Mouse (Mus musculus): Measurements from ENCODE around the gene Rmnd5a. TPM values are rescaled to one million over a fixed set of nuclear protein-coding genes. Genes with fewer than 3 reads are reported as not detected.

The Rmnd5a gene
- polyA plus RNA-seq, 1 experiment from 2014 or later: 10.6 TPM

DNA sequence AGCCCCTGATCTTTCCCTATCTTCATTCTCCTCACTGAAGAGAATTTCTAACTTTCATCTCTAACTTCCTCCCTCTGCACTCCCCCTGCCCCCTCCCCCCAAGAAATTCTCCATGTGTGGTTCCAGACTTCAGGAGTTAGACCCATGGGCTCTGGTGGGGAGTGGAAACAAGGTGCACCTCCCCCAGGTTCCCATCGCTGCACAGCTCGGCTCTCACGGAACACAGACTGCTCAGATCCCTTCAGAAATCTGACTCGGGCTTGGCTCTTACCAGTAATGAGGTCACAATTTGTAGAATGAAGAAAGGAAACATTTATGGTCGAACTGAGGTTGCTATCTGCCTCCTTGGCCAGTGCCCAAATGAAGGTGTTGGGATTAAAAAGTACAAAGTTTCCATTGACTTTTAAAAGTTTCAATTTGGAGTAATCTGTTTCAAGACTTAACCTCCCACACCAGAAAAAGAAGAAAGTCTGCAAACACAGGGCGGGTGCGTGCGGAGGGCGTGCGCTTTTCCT is 79.2 kb downstream of the Rmnd5a start:
- no peak overlapping the region for H3K4me2 ChIP-seq

DNA sequence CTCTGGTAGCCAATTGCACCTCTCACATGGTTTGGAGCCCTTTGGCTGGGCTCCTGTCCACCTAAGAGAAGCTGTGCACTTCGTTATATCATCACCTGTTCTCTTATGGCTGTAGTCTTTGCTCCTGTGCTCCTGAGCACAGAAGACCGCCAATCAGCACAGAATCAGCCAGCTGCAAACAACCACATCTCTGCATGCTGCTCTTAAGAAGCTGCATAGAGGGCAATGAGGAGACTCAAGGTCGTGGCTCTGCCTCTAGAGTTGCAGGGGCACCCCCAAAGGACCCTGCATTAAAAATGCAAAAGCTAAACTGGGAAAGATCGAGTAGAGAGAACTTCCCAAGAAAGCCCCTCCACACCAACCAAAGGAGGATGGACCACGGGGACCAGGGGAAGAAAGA is 79.7 kb downstream of the Rmnd5a start:
- Histone ChIP-seq H3K4me1 (no peaks in the 10 kb centered on the region), H3K27ac (no peak overlapping the region), H3K4me3 (no peak overlapping the region), H3K4me2 (no peak overlapping the region), H3K9ac (no peak overlapping the region), H3K36me3 (no peaks in the 10 kb centered on the region), H3K9me3 (no peaks in the 10 kb centered on the region), H3K27me3 (no peaks in the 10 kb centered on the region)
- 57% methylated on average over 5 of the region's 5 CpGs for WGBS
- no peak for ATAC-seq (ENCODE audit: insufficient number of reproducible peaks, insufficient read depth, low FRiP score, low TSS enrichment, low read depth)

More for the DNA sequence above, 79.2 kb downstream of the Rmnd5a start:
- Histone ChIP-seq H3K27ac (no peak overlapping the region), H3K9me3 (no peaks in the 10 kb centered on the region), H3K4me1 (no peaks in the 10 kb centered on the region), H3K27me3 (no peaks in the 10 kb centered on the region), H3K9ac (no peak overlapping the region), H3K36me3 (no peaks in the 10 kb centered on the region), H3K4me3 (no peak overlapping the region)
- WGBS: 74% methylated on average over 10 of the region's 10 CpGs
- no peak for ATAC-seq (ENCODE audit: insufficient number of reproducible peaks, insufficient read depth, low FRiP score, low TSS enrichment, low read depth)

DNA sequence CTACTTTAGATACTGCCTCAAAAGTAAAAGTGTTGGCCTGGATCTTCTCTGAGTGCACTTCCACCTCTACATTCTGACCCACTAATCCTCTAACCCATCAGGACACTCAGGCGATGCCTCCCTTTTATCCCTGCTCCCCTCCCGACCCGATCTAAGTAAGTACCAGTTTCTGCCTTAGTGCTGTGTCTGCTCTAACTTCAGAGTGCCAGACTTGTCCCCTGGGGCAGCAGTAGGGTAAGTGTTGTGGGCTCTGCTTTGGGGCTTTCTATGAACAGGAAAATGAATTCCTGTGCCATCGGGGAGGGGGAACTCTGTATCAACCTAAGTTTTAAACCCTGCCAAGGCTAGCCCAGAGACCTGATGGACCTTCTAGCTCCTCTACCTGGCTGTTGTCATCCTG is 80.2 kb downstream of the Rmnd5a start:
- 68% methylated on average over 4 of the region's 4 CpGs for WGBS
- Histone ChIP-seq H3K27ac (no peak overlapping the region), H3K36me3 (no peaks in the 10 kb centered on the region), H3K4me2 (no peak overlapping the region), H3K9ac (no peak overlapping the region), H3K9me3 (no peaks in the 10 kb centered on the region), H3K4me1 (no peaks in the 10 kb centered on the region), H3K27me3 (no peaks in the 10 kb centered on the region), H3K4me3 (no peak overlapping the region)
- ATAC-seq (ENCODE audit: insufficient number of reproducible peaks, insufficient read depth, low FRiP score, low TSS enrichment, low read depth): no peak

DNA sequence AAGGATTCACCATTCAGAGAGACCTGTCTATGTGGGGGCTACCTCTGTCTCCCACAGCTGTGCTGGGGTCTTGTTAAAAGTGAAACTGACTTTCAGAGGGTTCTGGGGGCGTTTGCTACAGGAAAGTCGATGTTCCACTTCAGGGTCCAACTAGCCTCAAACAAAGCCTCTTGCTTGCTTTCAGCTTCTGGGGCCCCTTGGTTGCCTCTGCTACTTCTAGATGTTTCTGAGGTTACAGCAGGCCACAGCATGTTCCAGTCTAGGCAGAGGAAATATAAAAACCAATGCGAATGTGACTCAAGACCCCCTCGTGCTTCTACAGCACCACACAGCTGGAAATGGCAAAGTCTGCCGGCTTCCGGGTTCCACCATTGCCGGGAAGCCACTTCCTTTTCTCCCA is 82.9 kb downstream of the Rmnd5a start:
- H3K4me1 ChIP-seq: no peaks in the 10 kb centered on the region
- ATAC-seq (ENCODE audit: insufficient number of reproducible peaks, insufficient read depth, low FRiP score, low TSS enrichment, low read depth): no peak
- no peak overlapping the region for H3K4me3 ChIP-seq
- H3K9me3 ChIP-seq: no peaks in the 10 kb centered on the region
- H3K9ac ChIP-seq: no peak overlapping the region
- no peaks in the 10 kb centered on the region for H3K27me3 ChIP-seq
- no peak overlapping the region for H3K27ac ChIP-seq
- no peaks in the 10 kb centered on the region for H3K36me3 ChIP-seq
- H3K4me2 ChIP-seq: no peak overlapping the region
- 87% methylated on average over 7 of the region's 7 CpGs for WGBS

DNA sequence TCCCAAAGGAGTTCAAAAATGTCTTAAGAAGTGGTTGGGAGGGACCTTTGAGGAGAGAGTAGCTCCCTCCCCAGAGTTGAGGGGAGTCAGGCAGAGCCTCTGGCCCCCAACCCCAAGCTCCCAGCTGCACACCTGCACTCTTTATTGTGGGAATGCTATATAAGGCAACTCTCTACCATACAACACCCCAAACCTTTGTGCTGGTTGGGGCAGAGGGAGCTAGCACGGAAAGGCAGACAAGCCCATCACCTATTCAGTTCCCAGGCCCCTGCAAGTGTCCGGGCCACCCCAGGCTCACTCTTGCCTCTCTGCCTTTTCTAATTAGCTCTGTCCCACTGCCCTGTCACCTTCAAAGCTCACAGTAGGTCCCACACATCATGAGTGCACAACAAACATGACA is 86.7 kb downstream of the Rmnd5a start:
- no peak overlapping the region for H3K9ac ChIP-seq
- ATAC-seq (ENCODE audit: insufficient number of reproducible peaks, insufficient read depth, low FRiP score, low TSS enrichment, low read depth): no peak
- H3K9me3 ChIP-seq: no peaks in the 10 kb centered on the region
- H3K27me3 ChIP-seq: no peaks in the 10 kb centered on the region
- no peak overlapping the region for H3K4me3 ChIP-seq
- no peak overlapping the region for H3K27ac ChIP-seq
- H3K36me3 ChIP-seq: no peaks in the 10 kb centered on the region
- no peaks in the 10 kb centered on the region for H3K4me1 ChIP-seq
- WGBS: 75% methylated on average over 2 of the region's 2 CpGs
- H3K4me2 ChIP-seq: no peak overlapping the region

DNA sequence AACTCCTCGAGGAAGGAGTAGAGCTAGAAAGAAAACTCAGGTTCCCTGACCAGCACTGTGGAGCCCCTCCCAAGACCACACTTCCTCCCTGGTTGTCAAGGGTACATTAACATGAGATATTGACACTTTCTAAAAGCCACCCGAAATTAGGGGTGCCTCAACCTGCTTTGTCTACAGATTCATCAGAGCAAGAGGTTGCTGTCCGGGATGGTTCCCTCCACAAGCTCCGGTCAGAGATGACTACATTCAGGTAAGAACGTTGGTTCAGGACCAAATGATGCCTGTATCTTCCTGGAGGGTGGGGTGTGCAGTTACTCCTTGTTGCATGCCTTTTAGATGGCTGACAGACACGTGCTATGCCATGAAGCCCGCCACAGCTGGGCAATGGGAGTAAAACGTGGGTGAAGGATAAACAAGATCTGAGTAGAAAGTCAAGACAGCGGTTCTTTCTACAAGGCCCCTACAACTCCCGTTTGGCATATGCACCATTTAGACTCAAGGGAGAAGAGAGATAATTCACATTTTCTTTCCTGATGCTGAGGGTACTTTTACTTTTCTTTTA is 87.5 kb downstream of the Rmnd5a start:
- no peak overlapping the region for H3K9ac ChIP-seq
- ATAC-seq (ENCODE audit: insufficient number of reproducible peaks, insufficient read depth, low FRiP score, low TSS enrichment, low read depth): no peak
- 85% methylated on average over 10 of the region's 10 CpGs for WGBS
- no peaks in the 10 kb centered on the region for H3K27me3 ChIP-seq
- no peak overlapping the region for H3K4me3 ChIP-seq
- H3K9me3 ChIP-seq: peaks cover 3% of the 10 kb centered on the region; the same call in 1 of the 2 replicates
- H3K4me2 ChIP-seq: no peak overlapping the region
- no peaks in the 10 kb centered on the region for H3K36me3 ChIP-seq
- H3K4me1 ChIP-seq: no peaks in the 10 kb centered on the region
- no peak overlapping the region for H3K27ac ChIP-seq

DNA sequence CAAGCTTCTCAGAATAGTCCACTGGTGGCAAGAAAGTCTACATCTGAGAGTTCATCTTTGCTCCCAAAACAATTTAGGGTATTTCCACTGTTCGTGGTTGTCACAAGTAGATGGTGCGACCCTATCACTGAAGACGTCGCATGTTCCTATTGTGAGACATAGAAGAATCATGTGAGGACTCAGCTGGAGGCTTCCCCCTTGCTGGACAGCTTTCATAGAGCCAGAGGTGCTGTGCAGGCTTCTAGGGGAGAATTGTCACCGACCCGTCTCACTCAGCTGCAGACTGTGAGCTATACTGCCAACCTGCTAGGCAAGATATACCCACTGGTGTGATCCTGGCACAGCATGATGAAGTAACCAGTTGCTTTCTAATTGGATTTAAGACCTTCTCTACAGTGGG is 88.2 kb downstream of the Rmnd5a start:
- no peak for ATAC-seq (ENCODE audit: insufficient number of reproducible peaks, insufficient read depth, low FRiP score, low TSS enrichment, low read depth)
- H3K27me3 ChIP-seq: no peaks in the 10 kb centered on the region
- 91% methylated on average over 6 of the region's 6 CpGs for WGBS

DNA sequence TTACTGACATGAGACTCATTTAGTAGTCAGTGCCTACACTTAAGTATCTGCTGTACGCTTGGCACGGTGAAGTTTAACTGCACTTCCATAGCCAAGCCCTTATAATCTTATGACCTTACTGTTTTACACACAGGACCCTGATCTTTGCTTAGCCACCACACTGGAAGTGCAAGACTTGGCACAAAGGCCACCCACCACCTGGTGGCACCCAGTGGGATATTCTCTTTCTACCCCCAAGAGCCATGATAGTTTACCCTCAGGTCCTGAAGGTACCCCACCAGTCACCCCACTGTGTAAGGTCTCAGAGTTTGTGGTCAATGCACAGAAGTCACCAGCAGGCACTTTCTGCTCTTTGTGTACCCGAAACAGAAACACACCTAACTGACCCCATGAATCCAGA is 89.2 kb downstream of the Rmnd5a start:
- H3K27ac ChIP-seq: no peak overlapping the region
- H3K4me2 ChIP-seq: no peak overlapping the region
- no peaks in the 10 kb centered on the region for H3K36me3 ChIP-seq
- H3K4me1 ChIP-seq: no peaks in the 10 kb centered on the region
- no peak overlapping the region for H3K4me3 ChIP-seq
- 90% methylated on average over 3 of the region's 3 CpGs for WGBS
- ATAC-seq (ENCODE audit: insufficient number of reproducible peaks, insufficient read depth, low FRiP score, low TSS enrichment, low read depth): no peak
- peaks cover 8% of the 10 kb centered on the region; the same call in 1 of the 2 replicates for H3K9me3 ChIP-seq
- no peak overlapping the region for H3K9ac ChIP-seq
- no peaks in the 10 kb centered on the region for H3K27me3 ChIP-seq

More for the DNA sequence above, 88.2 kb downstream of the Rmnd5a start:
- H3K9me3 ChIP-seq: peaks cover 8% of the 10 kb centered on the region; the same call in 1 of the 2 replicates
- no peaks in the 10 kb centered on the region for H3K36me3 ChIP-seq
- no peak overlapping the region for H3K27ac ChIP-seq
- no peaks in the 10 kb centered on the region for H3K4me1 ChIP-seq
- H3K4me2 ChIP-seq: no peak overlapping the region
- no peak overlapping the region for H3K4me3 ChIP-seq
- H3K9ac ChIP-seq: no peak overlapping the region

DNA sequence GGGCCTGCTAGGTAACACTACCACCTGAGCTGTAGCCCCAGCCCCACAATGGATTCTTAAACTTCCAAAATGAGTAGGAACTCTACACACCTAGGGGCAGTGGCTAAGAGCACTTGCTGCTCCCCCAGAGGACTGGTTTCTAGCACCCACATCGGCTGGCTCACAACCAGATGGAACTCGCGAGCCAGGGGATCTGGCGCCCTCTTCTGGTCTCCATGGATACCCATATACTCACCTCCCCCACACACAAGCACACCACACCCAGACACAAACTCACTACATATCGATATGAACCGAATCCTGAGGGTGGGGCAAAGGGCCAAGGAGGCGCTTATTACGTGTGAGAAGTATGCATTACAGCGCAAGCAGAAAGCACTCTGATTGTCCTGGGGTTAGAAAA is 92.4 kb downstream of the Rmnd5a start:
- no peaks in the 10 kb centered on the region for H3K27me3 ChIP-seq
- ATAC-seq (ENCODE audit: insufficient number of reproducible peaks, insufficient read depth, low FRiP score, low TSS enrichment, low read depth): no peak
- no peaks in the 10 kb centered on the region for H3K36me3 ChIP-seq
- H3K4me3 ChIP-seq: no peak overlapping the region
- H3K27ac ChIP-seq: no peak overlapping the region
- H3K9ac ChIP-seq: no peak overlapping the region
- H3K4me1 ChIP-seq: no peaks in the 10 kb centered on the region
- 92% methylated on average over 9 of the region's 9 CpGs for WGBS
- H3K4me2 ChIP-seq: no peak overlapping the region
- peaks cover 8% of the 10 kb centered on the region; the same call in 1 of the 2 replicates for H3K9me3 ChIP-seq

DNA sequence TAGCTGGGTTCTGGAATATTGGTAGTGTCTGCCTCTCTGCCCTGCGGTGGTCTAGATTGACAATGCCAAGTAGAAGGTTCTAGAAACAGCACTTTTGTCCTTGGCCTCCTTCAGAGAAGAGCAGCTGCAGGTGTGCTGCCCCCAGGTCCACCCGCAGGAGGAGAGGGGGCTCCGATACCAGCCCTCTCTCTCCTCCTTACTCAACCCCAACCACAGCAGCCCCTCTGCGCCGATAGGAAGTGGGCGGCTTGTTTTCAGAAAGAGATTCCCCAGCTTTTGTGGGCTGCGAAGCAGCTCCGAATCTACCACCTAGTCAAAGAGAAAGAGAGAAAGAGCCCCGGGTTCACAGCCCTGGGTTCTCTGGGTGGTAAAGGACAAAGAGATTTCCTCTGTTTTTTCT is 99.3 kb downstream of the Rmnd5a start:
- WGBS: 91% methylated on average over 9 of the region's 9 CpGs

DNA sequence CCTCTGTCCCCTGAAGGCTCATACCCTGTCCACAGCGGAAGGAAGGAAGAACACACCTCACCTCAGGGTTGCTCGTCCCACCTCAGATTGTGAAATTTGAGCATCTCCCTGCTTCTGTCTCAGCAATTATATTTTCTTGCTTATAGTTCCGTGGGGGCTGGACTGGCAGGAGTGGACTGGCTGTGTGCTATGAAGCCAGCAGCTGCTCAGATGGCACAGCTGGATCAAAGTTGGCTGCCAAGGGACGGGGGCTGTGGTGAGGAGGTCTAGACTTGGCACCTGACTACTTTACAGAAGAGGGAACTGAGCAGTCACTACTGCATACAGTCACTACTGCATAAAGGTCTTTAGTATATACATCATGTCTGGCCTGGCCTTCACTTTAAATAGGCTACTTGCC is 101.1 kb downstream of the Rmnd5a start:
- WGBS: 54% methylated on average over 4 of the region's 4 CpGs
- peaks cover 5% of the 10 kb centered on the region; the same call in 1 of the 2 replicates for H3K4me1 ChIP-seq
- H3K27me3 ChIP-seq: no peaks in the 10 kb centered on the region
- no peak overlapping the region for H3K27ac ChIP-seq
- no peak overlapping the region for H3K4me3 ChIP-seq
- no peak for ATAC-seq (ENCODE audit: insufficient number of reproducible peaks, insufficient read depth, low FRiP score, low TSS enrichment, low read depth)
- H3K36me3 ChIP-seq: no peaks in the 10 kb centered on the region
- H3K4me2 ChIP-seq: no peak overlapping the region
- H3K9me3 ChIP-seq: no peaks in the 10 kb centered on the region
- H3K9ac ChIP-seq: no peak overlapping the region

More for the DNA sequence above, 99.3 kb downstream of the Rmnd5a start:
- no peak overlapping the region for H3K27ac ChIP-seq
- peaks cover 5% of the 10 kb centered on the region; the same call in 1 of the 2 replicates for H3K4me1 ChIP-seq
- no peak overlapping the region for H3K9ac ChIP-seq
- no peak overlapping the region for H3K4me2 ChIP-seq
- H3K4me3 ChIP-seq: no peak overlapping the region
- H3K9me3 ChIP-seq: no peaks in the 10 kb centered on the region
- ATAC-seq (ENCODE audit: insufficient number of reproducible peaks, insufficient read depth, low FRiP score, low TSS enrichment, low read depth): no peak
- no peaks in the 10 kb centered on the region for H3K36me3 ChIP-seq
- no peaks in the 10 kb centered on the region for H3K27me3 ChIP-seq

DNA sequence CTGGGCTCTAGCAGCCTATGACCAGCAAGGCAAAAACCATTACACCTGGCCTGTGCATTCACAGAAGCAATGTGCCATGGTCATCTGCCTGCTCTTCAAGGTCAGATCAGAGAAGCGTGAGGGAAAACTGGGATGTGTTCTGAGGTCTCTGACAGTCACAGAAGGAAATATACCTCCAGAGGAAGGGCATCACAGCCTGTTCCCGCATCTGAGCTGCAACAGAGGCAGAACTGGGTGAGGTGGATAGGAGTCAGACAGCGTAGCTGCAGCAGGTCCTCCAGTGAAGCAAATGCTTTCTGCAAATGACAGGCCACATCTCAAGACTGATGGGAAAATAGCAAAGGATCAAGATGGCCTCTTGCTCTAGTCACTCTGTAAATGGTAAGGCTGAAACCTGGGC is 101.5 kb downstream of the Rmnd5a start:
- Histone ChIP-seq H3K4me3 (no peak overlapping the region), H3K4me2 (no peak overlapping the region), H3K4me1 (peaks cover 5% of the 10 kb centered on the region; the same call in 1 of the 2 replicates), H3K27me3 (no peaks in the 10 kb centered on the region), H3K9ac (no peak overlapping the region), H3K9me3 (no peaks in the 10 kb centered on the region), H3K27ac (no peak overlapping the region), H3K36me3 (no peaks in the 10 kb centered on the region)
- ATAC-seq (ENCODE audit: insufficient number of reproducible peaks, insufficient read depth, low FRiP score, low TSS enrichment, low read depth): no peak
- WGBS: 83% methylated on average over 3 of the region's 3 CpGs

Measured in embryonic facial prominence, embryonic 13.5 days (tissue).